Mouse (Mus musculus) thymus, adult 18-20 months (tissue): Measurements from ENCODE around the gene Chpf2.

Experiments
- DNase-seq, 2 experiments: peaks; one replicate each; pipeline ENCODE4 v3.0.0; 2022; ENCODE audit warnings: mixed read lengths in 2 of 2

Gene Chpf2

DNA sequence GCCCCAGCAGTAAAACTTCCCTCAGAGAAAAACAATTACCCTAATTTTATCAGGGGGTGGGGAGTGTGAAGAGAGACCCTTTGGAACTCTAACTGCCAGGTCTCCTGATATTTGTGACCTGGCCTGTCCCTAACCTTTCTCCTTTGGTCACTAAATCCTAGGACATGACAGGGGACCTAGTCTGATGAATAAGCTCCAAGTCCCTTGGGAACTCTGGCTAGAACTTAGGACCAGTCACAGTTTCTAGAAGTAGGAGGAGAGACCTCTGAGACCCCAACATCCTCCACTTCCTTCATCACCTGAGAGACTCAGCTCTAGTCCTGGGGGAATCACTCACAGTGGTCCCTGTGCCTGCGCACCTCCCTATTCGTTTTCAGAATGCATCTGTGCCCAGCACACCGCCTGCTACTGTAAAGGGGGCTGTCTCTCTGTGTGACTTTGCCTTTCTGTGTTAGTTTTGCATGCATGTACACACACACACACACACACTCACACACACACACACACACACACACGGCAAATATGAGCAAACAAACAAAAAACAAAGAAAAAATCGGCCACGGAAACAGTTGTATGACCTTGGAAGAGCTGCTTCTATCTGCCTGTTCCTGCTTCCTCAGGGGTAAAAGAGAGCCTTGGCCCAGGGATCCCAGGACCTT lies 18.9 kb downstream of the Chpf2 start:
- DNase-seq: no peak

DNA sequence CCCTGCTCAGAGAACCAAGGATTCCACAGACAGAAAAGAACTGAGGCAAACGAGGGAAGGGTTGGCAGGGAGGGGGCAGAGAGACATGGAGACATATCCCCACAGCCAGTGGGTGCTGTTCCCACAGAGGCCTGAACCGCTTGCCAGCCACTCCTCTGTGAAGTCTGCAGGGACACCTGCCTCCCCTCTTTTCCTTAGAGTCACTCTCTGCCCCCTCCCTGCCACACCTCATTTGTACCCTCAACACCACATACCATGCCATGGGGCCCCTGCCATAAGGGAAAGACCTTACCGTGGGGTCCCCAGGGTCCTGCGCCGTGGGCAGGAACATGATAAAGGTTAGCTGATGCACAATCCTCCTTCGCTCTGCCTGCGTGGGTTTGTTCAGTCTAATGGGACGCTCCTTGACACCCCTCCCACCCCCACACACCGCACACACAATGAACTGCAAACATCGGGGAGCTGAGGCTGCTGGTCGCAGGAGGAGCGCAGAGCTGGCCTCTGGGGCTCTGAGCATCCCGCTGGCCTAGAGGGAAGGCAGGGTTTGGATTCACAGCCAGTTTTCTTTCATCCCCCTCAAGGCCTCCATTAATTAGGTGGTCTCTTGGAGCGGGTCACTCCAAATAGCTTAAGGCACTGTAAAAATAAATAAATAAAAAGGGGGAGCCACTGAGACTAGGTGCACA lies 19.6 kb downstream of the Chpf2 start:
- DNase-seq: no peak

DNA sequence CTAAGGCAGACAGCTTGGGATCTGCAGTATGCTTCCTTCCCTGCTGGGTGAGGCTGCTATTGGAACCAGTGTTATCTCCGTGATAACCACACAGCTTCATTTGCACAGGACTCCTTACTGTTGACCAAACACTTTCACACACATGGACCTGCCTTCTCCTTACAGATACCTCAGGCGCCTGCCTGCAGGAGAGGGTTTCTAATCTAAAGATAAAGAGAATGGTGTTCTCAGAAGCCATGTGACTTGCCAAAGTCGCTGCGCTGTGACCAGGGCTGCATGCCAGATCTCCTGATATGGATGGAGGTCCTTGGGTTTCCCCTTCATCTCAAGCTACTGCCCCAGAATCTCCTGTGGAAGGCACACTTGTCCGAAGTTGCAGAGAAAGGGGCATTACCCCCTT lies 22.8 kb downstream of the Chpf2 start:
- no peak for DNase-seq

DNA sequence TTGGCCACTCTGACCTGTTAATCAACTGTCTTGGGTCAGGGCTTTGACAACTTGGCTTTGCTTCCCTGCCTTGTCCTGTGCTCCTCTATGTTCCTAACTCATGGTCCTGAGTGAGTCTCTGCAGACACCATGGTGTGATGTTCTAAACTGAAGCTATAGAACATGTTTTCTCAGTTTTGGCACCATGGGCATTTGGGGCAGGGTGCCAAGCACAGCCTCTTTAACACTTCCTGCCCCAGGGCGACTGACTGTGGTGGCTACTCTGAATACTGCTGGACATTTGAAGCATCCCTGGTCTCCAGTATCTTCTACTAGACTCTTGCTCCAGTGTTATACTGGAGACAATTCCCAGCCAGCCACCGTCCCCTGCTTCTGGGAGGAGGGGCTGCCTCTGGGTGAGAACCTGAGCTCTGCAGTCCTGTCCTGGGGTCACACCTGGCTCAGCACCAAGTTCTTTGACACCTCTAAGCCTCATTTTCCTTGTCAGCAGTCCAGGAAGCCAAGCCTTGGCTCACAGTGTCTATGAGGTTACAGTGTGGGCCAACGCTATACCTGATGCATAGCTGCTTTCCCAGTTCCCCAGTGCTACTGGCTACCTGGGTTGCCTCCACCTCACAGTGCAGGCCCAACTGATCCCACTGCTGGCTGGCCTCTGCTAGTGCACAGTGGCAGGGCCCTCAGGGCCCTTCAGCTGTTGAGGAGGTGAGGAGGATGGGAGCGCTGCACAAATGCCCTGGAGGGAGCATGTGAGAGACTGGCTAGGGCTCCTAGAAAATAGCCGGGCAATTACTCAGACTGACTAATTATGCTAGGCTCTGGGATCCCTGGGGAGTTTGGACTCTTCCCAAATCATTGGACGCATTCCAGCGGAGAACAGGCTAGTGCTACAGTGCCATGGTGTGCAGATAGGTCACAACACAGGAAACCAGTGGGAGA lies 25.1 kb downstream of the Chpf2 start:
- no peak for DNase-seq

DNA sequence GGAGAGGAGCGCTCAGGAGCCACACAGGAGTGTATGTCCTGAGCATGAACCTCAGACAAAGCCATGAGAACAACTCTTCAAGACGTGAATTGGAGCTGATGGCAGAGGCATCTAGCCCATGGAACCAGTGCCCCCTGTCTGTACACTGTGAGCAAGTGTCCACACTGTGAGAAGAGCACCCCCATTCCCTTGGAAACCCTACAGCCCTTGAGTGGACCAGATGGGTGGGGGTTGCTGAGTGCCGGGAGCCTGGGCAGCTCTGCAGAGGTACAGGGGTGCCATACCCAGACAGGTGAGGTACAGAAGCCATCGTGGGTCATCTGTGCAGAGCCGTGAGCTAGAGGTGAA lies 25.7 kb downstream of the Chpf2 start:
- no peak for DNase-seq

DNA sequence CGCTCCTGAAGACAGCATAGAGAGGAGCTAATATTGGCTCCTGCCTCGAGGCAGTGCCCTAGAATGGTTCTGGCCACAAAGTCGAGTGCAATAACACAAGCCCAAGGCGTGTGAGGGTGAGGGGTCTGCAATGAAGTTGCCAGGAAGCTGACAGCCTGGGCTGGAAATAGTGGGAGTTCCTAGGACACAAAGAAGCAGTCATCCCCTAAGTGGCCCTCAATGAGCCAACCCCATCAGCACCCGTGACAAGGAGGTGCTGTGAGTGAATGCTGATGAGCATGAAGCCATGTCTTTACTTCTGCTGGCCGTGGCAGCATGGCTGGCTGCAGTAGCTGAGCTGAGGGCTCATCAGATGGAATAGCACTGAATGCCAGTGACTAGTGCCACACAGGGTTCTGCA lies 28.6 kb downstream of the Chpf2 start:
- DNase-seq: no peak

DNA sequence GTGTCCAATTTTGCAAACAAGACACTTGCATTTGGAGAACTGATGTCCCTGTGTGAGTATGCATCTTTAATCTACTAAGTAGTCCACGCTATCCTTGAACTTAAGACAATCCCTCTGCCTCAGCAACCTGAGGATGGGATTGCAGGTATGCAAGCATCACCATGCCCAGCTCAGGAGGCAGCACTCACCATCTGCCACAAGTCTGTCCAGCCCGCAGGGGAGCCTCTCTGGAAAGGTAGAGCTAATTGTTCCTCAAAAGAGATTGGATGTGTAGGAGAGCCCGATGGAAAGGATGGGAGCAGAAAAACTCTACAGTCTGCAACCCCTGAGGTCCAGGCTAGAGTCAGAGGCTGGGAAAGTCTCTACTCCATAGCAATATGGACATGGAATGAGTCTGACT lies 32.4 kb downstream of the Chpf2 start:
- no peak for DNase-seq

DNA sequence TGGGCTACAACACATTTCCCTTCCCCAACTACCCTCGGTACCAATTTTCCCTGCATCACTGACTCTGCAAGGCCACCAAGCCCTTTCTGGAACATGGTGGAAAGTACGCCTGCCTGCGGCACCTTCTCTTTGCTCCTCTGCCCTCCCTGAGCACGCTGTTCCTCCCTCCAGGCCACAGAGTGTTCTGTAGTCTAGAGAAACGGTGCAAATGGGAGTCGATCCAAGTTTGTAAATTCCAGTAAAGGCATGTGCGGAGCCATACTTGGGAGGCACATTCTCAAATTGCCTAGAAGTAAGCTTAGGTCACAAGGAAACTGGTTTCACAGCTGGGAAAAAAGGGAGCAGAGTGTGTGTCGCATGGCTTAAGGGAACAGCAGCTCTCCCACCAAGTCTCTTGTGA lies 33.6 kb downstream of the Chpf2 start:
- DNase-seq: no peak

DNA sequence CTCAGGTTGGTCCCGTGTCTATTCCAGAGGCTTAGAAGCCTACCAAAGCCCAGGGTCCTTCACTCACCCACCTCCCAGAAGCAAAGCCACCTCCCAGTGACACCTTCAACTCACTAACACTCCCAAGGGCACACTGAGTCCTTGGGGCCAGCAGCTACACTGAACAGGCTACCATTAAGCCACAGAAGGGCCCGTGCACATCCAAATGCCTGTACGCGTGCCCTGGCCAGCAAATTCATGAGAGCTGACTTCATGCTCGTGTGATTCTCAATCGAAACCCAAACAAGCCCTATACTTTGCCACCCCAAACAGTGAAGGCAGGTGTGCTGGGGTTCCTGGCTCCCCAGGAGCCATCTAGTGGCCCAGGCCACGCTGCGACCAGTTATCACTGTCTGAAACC lies 34.1 kb downstream of the Chpf2 start:
- DNase-seq: no peak

DNA sequence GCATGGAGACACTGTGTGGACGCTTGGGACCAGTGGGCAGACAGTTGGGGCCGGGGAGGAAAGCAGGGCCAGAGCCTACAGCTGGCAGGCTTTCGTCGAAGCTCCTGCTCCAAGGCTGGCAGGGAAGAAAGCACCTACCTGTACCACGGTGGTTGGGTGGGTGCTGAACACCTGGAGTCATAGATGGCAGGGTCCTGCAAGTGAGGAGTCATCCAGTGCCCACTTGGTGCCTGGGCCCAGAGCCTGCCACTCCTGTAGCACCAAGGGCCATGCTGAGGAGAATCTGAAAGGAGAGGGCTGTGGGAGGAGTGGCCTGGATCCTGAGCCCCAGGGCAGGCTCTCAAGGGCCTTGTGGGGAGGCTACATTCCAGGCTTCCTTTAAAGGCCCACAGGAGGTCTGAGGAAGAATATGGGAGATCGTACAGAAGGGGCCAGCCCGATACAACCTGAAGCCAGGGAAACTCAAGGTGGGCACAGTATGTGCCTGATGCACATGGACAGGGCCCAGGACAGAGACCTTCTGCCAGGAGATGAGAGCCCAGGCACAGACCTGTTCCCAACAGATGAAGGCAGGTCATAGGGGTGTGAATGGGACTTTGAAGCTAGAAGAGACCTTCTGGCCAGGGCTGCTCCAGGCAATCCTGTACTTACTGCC lies 36.0 kb downstream of the Chpf2 start:
- no peak for DNase-seq

DNA sequence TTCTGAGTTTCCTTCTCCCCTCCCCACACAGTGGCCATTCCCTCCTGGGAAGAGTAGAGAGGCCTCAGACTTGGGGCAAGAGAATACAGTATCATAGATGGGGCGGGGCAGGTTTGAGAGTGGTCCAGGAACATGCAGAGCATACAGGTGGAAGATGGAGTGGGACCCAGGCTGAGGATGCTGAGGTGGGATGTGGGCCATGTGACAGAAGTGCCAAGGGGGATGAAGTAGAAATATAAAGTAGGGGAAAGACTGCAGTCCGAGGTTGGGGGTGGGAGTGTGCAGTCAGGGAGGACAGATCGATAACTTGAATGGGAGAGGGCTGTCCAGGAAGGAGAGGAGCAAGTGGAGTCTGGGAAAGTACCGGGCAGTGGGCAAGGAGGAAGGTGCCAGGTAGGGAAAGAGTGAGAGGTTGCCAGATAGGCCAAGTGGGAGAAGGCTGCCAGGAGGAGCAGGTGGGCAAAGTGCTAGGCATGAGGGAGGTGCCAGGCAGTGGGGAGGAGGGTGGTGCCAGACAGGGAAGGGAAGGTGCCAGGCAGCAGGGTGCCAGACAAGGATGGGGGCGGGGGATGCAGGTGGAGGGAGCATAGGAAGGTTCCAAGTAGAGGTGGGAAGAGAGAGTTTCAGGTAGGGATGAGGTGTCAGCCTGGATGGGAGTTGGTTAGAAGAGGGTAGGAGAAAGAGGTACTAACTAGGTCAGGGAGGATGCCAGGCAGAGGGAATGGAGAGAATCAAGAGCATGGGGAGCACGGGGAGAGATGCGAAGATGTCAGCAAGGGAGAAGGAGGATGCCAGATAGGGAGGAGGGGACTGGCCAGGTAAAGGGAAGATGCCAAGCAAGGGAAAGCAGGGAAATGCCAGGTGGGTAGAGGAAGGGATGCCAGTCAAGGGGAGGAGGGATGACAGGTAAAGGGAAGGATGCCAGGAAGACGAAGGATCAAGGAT lies 36.8 kb downstream of the Chpf2 start:
- no peak for DNase-seq

DNA sequence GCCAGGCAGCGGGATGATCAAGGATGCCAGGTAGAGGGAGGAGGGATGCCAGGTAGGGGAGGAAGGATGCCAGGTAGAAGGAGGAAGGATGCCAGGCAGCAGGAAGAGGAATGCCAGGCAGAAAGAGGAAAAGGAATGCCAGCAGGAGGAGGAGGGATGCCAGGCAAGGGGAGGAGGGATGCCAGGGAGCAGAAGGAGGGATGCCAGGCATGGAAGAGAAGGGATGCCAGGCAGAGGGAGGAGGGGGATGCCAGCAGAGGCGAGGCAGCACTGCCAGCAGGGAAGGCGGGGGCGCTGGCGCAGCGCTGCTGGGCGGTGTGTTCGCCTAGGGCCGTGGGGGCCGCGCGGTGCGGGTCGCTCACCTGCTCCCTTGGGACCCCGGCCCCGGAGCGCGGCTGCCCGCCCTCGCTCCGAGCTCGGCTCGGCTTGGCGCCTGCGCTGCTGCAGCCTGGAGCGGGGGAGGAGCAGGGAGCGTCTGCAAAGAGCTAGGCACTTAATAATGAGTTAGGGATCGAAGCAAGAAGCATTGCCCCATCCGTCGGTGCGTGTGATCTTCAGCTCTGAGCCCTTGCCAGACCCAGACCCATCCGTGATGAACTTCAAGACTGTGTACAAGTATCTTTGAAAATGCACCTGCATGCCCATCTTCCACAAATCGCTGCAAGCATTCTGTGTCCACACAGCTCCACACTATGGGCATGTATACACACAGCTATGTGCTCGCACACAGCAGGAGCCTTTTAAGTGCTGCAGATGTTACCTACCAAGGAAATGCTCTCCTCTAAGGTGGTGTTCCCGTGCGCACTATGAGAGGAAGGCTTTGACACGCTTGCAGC lies 37.7 kb downstream of the Chpf2 start, which contains the start of gene Smarcd3:
Smarcd3 (minus strand) TSS at position 426 of the 836 bp plus-strand sequence.
- no peak for DNase-seq

DNA sequence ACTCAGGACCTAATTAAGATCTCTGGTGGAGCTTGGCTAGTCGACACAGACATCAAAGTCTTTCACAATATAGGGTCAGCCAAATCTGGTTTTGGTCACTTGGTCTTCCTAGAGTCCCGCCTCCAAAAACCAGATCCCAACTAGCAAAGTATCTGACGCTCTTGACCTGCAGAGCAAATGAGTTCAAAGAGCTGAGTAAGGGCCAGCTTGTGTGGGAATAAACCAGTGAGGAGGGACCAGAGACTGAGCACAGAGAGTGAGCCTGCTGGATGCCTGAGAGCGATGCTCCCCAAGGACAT lies 38.2 kb downstream of the Chpf2 start:
- DNase-seq: no peak

DNA sequence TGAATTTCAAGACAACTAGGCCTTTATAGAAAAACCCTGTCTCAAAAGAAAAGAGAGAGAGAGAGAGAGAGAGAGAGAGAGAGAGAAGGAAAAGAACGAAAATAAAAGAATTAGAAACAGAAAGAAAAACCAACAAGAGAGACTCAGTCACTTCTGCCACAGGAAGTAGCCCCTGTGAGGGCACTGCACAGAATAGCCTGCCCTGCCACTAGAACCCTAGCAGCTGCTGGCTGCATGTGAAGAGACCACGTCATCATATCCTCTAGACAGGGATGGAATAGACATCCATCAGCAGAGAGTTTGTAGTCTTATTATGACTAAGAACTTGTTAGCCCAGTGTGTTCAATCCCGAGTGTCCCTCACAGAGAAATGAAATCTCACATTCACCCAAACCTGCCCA lies 43.2 kb downstream of the Chpf2 start:
- DNase-seq: no peak

DNA sequence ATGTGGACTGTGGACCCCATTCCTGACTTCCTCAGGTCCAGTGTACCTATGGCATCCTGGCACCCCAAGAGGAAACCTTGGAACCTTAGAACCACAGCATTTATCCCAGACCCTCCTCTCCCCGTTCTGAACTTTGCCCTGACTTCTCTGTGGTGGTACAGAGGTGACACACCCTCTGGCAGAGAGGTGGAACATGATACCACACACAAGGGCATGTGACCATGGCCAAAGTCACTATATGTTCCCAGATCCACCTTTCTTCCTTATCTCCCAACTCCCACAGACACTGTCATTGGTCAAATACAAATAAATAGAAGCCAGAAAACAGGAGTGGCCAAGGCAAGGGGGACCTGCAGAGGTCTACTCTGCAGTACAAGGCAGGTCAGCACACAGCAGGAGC lies 48.6 kb downstream of the Chpf2 start:
- DNase-seq: no peak

DNA sequence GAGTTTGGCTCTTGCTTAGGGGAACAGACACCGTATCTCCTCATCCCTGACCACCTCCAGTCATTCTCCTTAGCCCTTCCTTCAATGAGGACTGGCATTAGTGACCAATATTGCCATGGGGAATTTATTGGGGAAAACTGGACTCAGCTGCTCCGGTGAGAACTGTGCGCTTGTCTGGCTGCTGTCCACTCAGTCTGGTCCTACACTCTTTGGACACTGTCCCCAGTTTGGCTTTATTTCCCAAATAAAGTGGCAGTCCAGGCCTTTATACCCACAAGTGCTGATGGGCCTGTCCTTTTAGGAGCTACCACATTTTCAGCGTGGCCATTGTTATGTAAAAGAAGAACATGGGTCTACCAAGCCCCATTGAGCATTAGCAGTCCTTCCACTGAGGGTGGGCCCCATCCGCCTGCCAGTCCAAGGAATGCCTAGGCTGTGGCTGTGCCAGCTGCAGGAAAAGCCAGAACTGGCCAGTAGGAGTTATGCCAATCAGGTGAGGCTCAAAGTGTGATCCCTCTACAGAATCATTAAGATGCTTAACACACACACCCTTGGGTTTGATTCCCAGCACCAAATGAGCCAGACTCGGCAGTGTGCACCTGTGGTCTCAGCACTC lies 49.1 kb downstream of the Chpf2 start:
- no peak for DNase-seq

DNA sequence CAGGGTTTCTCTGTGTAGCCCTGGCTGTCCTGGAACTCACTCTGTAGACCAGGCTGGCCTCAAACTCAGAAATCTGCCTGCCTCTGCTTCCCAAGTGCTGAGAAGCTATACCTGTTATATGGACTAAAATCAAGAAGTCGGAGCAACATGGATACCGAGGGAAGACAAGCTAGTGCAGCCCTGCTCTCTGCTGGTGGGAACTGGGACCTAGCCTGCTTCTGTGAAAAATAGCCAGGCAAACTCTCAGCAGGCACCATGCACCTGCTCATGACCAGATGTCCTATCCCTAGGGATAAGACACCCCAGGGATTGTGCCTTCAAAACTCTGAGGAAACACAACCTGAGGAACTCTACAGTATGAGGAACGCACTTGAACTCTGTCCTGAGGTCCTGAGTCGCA lies 50.4 kb downstream of the Chpf2 start:
- no peak for DNase-seq

DNA sequence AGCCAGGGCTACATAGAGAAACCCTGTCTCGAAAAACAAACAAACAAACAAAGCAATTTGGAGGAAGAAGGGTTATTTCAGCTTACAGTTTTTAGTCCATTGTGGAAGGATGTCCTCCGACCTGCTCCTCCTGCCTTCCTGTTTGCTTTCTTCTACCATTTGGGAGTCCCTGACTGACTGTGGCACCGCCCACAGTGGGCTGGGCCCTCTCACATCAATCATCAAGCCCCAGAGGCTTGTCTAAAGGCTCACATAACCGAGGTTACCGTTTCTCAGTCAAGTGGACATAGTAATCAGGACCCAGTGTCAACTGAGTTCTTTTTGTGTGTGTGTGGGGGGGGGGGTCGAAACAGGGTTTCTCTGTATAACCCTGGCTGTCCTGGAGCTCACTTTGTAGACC lies 51.6 kb downstream of the Chpf2 start:
- no peak for DNase-seq

DNA sequence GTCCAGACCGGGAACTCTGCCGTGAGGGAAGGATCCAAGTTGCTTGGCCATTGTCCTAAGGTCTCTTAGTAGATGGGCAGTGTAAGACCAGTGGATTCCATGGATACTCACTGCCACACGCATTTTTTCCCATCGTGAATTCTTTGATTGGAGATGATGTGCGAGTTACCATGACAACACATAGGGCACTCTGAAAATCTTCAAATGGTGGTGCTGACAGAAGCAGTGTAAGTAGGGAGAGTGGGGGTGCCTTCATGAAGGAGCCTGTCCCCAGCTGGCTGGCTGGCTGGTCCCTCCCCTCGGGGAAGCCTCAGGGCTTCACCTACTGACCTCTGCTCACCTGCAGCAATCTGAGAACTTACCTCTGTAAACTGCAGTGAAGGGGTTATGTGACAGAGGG lies 52.5 kb downstream of the Chpf2 start:
- DNase-seq: no peak
